Mouse (Mus musculus): ENCODE data around the gene Arl3. TPM values are rescaled to one million over a fixed set of nuclear protein-coding genes. Genes with fewer than 3 reads are reported as not detected.
A peak's percentile ranks its signal among the peaks of the same experiment; 100 is the strongest.

The Arl3 gene
- polyA plus RNA-seq, 1 experiment from 2014 or later = 52.6 TPM

- Histone ChIP-seq H3K36me3 (ENCODE audit: insufficient read depth, low read length) (no peaks in the 10 kb centered on the region), H3K4me2 (replicated peaks; ENCODE audit: low read depth, low read length) (no peak overlapping the region), H3K27ac (ENCODE audit: low read length) (peak overlapping the region; percentile 78), H3K4me3 (ENCODE audit: low read depth, low read length) (no peak overlapping the region), H3K9ac (replicated peaks; ENCODE audit: low read depth) (no peak overlapping the region), H3K4me1 (ENCODE audit: insufficient read depth, low read depth, low read length) (peaks cover 47% of the 10 kb centered on the region), H3K9me3 (ENCODE audit: low read length) (no peaks in the 10 kb centered on the region), H3K27me3 (replicated peaks; ENCODE audit: insufficient read depth, low read length) (no peaks in the 10 kb centered on the region)
- WGBS = 42% methylated on average over 19 of the region's 19 CpGs
- DNase-seq (ENCODE audit: low spot score) (peak; percentile 52), ATAC-seq (no peak; the same call in 1 of the 2 replicates)
- TF ChIP-seq EP300 (IDR thresholded peaks at IDR 0.05) (no peak), CTCF (IDR thresholded peaks at IDR 0.05) (no peak)
Measured at GRCm38 (mm10) chr19:46619001-46619400, 46.0 kb upstream of the Arl3 start.

GRCm38 (mm10) chr19:46618322-46618721 lies 45.3 kb upstream of the Arl3 start:
- H3K4me1 ChIP-seq (ENCODE audit: insufficient read depth, low read depth, low read length) = peaks cover 49% of the 10 kb centered on the region
- H3K9me3 ChIP-seq (ENCODE audit: low read length) = no peaks in the 10 kb centered on the region
- no peak overlapping the region for H3K4me3 ChIP-seq (ENCODE audit: low read depth, low read length)
- 25% methylated on average over 9 of the region's 9 CpGs for WGBS
- no peaks in the 10 kb centered on the region for H3K27me3 ChIP-seq (replicated peaks; ENCODE audit: insufficient read depth, low read length)
- no peak overlapping the region for H3K9ac ChIP-seq (replicated peaks; ENCODE audit: low read depth)
- DNase-seq (ENCODE audit: low spot score) (peak; percentile 94), ATAC-seq (peak; percentile 53)
- no peak overlapping the region for H3K4me2 ChIP-seq (replicated peaks; ENCODE audit: low read depth, low read length)
- H3K36me3 ChIP-seq (ENCODE audit: insufficient read depth, low read length) = no peaks in the 10 kb centered on the region
- H3K27ac ChIP-seq (ENCODE audit: low read length) = peak overlapping the region; percentile 78
- TF ChIP-seq EP300 (IDR thresholded peaks at IDR 0.05) = peak; percentile 84
- TF ChIP-seq CTCF (IDR thresholded peaks at IDR 0.05) = 0 out of 2 replicates have a peak, but pooled peaks have one; percentile 4

GRCm38 (mm10) chr19:46617361-46617760 lies 44.4 kb upstream of the Arl3 start:
- H3K9ac ChIP-seq (replicated peaks; ENCODE audit: low read depth) = no peak overlapping the region
- H3K27me3 ChIP-seq (replicated peaks; ENCODE audit: insufficient read depth, low read length) = no peaks in the 10 kb centered on the region
- H3K4me1 ChIP-seq (ENCODE audit: insufficient read depth, low read depth, low read length) = peaks cover 44% of the 10 kb centered on the region
- no peak for ATAC-seq
- TF ChIP-seq EP300 (IDR thresholded peaks at IDR 0.05) (no peak), CTCF (IDR thresholded peaks at IDR 0.05) (no peak)
- H3K9me3 ChIP-seq (ENCODE audit: low read length) = no peaks in the 10 kb centered on the region
- H3K4me3 ChIP-seq (ENCODE audit: low read depth, low read length) = no peak overlapping the region
- H3K4me2 ChIP-seq (replicated peaks; ENCODE audit: low read depth, low read length) = no peak overlapping the region
- no peaks in the 10 kb centered on the region for H3K36me3 ChIP-seq (ENCODE audit: insufficient read depth, low read length)
- DNase-seq (ENCODE audit: low spot score) = no peak
- 74% methylated on average over 8 of the region's 8 CpGs for WGBS
- no peak overlapping the region for H3K27ac ChIP-seq (ENCODE audit: low read length)

GRCm38 (mm10) chr19:46616378-46616777 lies 43.4 kb upstream of the Arl3 start:
- TF ChIP-seq EP300 (IDR thresholded peaks at IDR 0.05) (no peak), CTCF (IDR thresholded peaks at IDR 0.05) (no peak)
- DNase-seq (ENCODE audit: low spot score) = peak; percentile 11
- Histone ChIP-seq H3K4me2 (replicated peaks; ENCODE audit: low read depth, low read length) (no peak overlapping the region), H3K4me3 (ENCODE audit: low read depth, low read length) (no peak overlapping the region), H3K9ac (replicated peaks; ENCODE audit: low read depth) (no peak overlapping the region), H3K27me3 (replicated peaks; ENCODE audit: insufficient read depth, low read length) (no peaks in the 10 kb centered on the region), H3K4me1 (ENCODE audit: insufficient read depth, low read depth, low read length) (peaks cover 34% of the 10 kb centered on the region), H3K27ac (ENCODE audit: low read length) (no peak overlapping the region), H3K36me3 (ENCODE audit: insufficient read depth, low read length) (no peaks in the 10 kb centered on the region), H3K9me3 (ENCODE audit: low read length) (no peaks in the 10 kb centered on the region)
- WGBS = 63% methylated on average over 11 of the region's 11 CpGs
- ATAC-seq = no peak

GRCm38 (mm10) chr19:46608158-46608557 lies 35.2 kb upstream of the Arl3 start:
- WGBS = 96% methylated on average over 7 of the region's 7 CpGs
- no peak overlapping the region for H3K27ac ChIP-seq (ENCODE audit: low read length)
- H3K36me3 ChIP-seq (ENCODE audit: insufficient read depth, low read length) = peaks cover 9% of the 10 kb centered on the region; the same call in 1 of the 2 replicates
- H3K9ac ChIP-seq (replicated peaks; ENCODE audit: low read depth) = no peak overlapping the region
- H3K4me3 ChIP-seq (ENCODE audit: low read depth, low read length) = no peak overlapping the region
- H3K4me2 ChIP-seq (replicated peaks; ENCODE audit: low read depth, low read length) = no peak overlapping the region
- ATAC-seq (no peak), DNase-seq (ENCODE audit: low spot score) (no peak)
- H3K4me1 ChIP-seq (ENCODE audit: insufficient read depth, low read depth, low read length) = 0 out of 2 replicates have a peak, but pooled peaks cover 4% of the 10 kb centered on the region
- TF ChIP-seq EP300 (IDR thresholded peaks at IDR 0.05) = no peak
- no peak for TF ChIP-seq CTCF (IDR thresholded peaks at IDR 0.05)
- H3K27me3 ChIP-seq (replicated peaks; ENCODE audit: insufficient read depth, low read length) = no peaks in the 10 kb centered on the region
- no peaks in the 10 kb centered on the region for H3K9me3 ChIP-seq (ENCODE audit: low read length)

GRCm38 (mm10) chr19:46607424-46607823 lies 34.4 kb upstream of the Arl3 start:
- Histone ChIP-seq H3K9ac (replicated peaks; ENCODE audit: low read depth) (no peak overlapping the region), H3K4me1 (ENCODE audit: insufficient read depth, low read depth, low read length) (0 out of 2 replicates have a peak, but pooled peaks cover 4% of the 10 kb centered on the region), H3K27me3 (replicated peaks; ENCODE audit: insufficient read depth, low read length) (no peaks in the 10 kb centered on the region), H3K36me3 (ENCODE audit: insufficient read depth, low read length) (peaks cover 9% of the 10 kb centered on the region; the same call in 1 of the 2 replicates), H3K27ac (ENCODE audit: low read length) (no peak overlapping the region), H3K9me3 (ENCODE audit: low read length) (no peaks in the 10 kb centered on the region), H3K4me2 (replicated peaks; ENCODE audit: low read depth, low read length) (no peak overlapping the region), H3K4me3 (ENCODE audit: low read depth, low read length) (no peak overlapping the region)
- ATAC-seq (peak; percentile 61; the same call in 1 of the 2 replicates), DNase-seq (ENCODE audit: low spot score) (peak; percentile 73)
- TF ChIP-seq EP300 (IDR thresholded peaks at IDR 0.05) (no peak), CTCF (IDR thresholded peaks at IDR 0.05) (peak; percentile 78)
- 50% methylated on average over 7 of the region's 7 CpGs for WGBS
